Mouse (Mus musculus) hindbrain, embryonic 10.5 days (tissue): ENCODE data around the gene Slc37a3. TPM values are rescaled to one million over a fixed set of nuclear protein-coding genes. Genes with fewer than 3 reads are reported as not detected.
A peak's percentile ranks its signal among the peaks of the same experiment; 100 is the strongest.

ENCODE experiments used
- DNase-seq: peaks from one replicate; pipeline ENCODE4 v3.0.0-alpha.2; 2017; ENCODE audit warnings: low spot score
- H3K27ac ChIP-seq: fragments of 300-500 bp; sonication (generic); 2 replicates; pipeline ENCODE4 v1.5.1; 2016; ENCODE audit warnings: mild to moderate bottlenecking, moderate library complexity
- H3K27me3 ChIP-seq: fragments of 300-500 bp; sonication (generic); 2 replicates; pipeline ENCODE4 v1.6.1; 2016; ENCODE audit warnings: mild to moderate bottlenecking; ENCODE audit not compliant: poor library complexity, insufficient read depth, severe bottlenecking
- H3K36me3 ChIP-seq: fragments of 300-500 bp; sonication (generic); 2 replicates; pipeline ENCODE4 v1.6.1; 2016; ENCODE audit warnings: mild to moderate bottlenecking, moderate library complexity
- H3K4me1 ChIP-seq: fragments of 300-500 bp; sonication (generic); replicated peaks from 2 replicates; pipeline ENCODE4 v1.6.1; 2016; ENCODE audit warnings: mild to moderate bottlenecking
- H3K4me3 ChIP-seq: fragments of 300-500 bp; sonication (generic); 2 replicates; pipeline ENCODE4 v1.5.1; 2016; ENCODE audit warnings: mild to moderate bottlenecking, moderate library complexity
- H3K9me3 ChIP-seq: fragments of 300-500 bp; sonication (generic); 2 replicates; pipeline ENCODE4 v1.6.1; 2016; ENCODE audit warnings: mild to moderate bottlenecking, moderate library complexity
- WGBS: fragments of 180-500 bp; shearing (Covaris S2); methylation state at CpG from one replicate; pipeline ENCODE4 v1.1.7; 2016; 5-methylcytosine and 5-hydroxymethylcytosine counted together
- polyA plus RNA-seq: library from polyadenylated mRNA; unstranded; fragments of >200 nt; fragmentation: Nextera tagmentation; extraction: Ambion mirVana; gene quantifications from 2 replicates; pipeline ENCODE4 v1.2.1, GENCODE M21; 2016

The Slc37a3 gene
- polyA plus RNA-seq, 1 experiment from 2014 or later = 51.5 TPM

DNA sequence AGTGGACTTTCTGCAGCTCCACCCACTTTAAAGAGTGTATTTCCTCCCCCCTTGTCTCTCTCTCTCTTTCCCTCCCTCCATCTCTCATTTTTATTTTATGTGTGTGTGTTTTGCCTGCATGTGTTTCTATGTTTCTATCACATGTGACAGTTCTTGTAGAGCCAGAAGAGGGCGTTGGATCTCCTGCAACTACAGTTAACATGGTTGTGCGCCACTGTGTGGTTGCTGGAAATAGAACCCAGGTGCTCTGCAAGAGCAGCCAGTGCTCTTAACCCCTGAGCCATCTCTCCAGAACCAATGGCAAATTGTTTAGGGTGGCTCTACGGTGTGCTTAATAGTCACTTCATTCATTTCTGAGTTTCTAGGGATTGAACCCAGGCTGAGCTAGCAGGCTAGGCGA, 81.0 kb downstream of the Slc37a3 start:
- H3K27me3 ChIP-seq = no peaks in the 10 kb centered on the region
- H3K4me1 ChIP-seq = peaks cover 14% of the 10 kb centered on the region
- peak overlapping the region; percentile 65 for H3K27ac ChIP-seq
- H3K36me3 ChIP-seq = no peaks in the 10 kb centered on the region
- H3K9me3 ChIP-seq = no peaks in the 10 kb centered on the region
- WGBS = 76% methylated on average over 4 of the region's 4 CpGs
- no peak overlapping the region for H3K4me3 ChIP-seq
- no peak for DNase-seq

DNA sequence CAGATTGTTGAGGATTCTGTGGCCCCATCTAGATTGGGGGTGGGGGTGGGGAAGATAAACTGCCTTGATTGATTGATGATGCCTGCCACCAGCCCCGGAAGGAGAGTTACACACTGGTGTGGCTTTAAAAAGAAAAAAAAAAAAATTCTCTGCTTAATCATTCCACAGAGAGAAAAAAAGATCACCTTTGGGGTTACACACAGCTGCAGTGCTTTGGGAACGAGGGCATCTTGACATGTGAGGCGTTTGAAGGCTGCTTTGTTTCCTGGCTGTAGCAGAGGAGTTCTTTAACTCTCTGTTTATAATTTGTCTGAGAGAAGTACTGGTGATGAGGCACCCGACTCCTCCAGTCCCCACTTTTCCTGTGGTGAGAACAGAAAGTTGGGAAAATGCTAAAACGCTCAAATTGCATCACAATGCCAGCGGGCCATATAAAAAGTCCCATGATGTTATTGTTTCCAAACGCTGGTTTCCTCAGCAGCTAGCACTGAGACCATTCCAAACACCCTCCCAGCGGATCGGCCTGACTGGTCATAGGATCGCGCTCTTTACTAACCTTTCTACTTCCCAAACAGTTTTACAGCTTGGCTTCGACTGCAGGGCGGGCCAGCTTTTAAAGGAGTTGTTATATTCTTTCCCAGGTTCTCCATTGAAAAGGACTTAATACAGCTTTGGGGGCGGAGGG, 81.6 kb downstream of the Slc37a3 start:
- H3K4me3 ChIP-seq = no peak overlapping the region
- H3K36me3 ChIP-seq = no peaks in the 10 kb centered on the region
- WGBS = 39% methylated on average over 14 of the region's 14 CpGs
- no peaks in the 10 kb centered on the region for H3K9me3 ChIP-seq
- no peaks in the 10 kb centered on the region for H3K27me3 ChIP-seq
- peak; percentile 22 for DNase-seq
- H3K4me1 ChIP-seq = peaks cover 13% of the 10 kb centered on the region
- H3K27ac ChIP-seq = peak overlapping the region; percentile 65

DNA sequence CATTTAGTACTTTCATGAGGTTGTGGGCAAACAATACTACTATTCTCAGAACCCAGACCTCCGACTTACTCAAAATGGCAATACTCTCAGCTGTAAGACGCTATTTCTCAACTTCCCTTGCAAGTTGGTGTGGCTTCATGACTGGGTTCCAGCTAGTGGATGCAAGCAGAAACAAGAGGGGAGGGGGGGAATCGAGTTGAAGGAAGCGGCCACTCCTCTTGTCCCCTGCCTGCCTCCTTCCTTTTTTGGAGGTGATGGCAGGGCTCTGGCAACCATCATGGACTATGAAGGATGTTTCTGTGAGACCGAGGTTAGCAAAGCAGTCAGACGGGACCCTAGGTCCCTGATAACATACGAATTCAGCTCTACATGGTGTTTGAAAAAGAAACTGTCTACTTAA, 87.8 kb downstream of the Slc37a3 start:
- Histone ChIP-seq H3K27ac (no peak overlapping the region), H3K36me3 (no peaks in the 10 kb centered on the region), H3K4me1 (peaks cover 19% of the 10 kb centered on the region), H3K4me3 (no peak overlapping the region), H3K27me3 (no peaks in the 10 kb centered on the region; the same call in 1 of the 2 replicates), H3K9me3 (no peaks in the 10 kb centered on the region)
- WGBS = 78% methylated on average over 7 of the region's 7 CpGs
- DNase-seq = no peak

DNA sequence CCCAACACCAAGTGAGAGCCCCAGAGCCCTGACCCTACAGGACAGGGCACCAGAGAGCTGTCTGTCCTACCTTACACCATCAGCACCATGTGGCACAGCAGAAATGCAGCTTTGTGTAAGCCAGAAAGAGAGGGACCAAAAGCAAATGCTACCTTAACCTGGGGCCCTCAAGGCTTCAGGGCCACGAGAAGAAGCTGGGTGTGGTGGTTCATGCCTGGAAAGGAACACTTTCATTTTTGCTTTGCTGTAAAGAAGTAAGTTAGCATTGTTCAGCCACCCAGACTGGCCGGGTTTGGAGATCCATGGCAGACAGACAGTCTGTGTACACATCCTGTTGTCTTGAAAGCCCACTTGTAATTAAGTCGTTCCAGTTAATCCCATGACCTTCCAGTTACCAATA, 89.7 kb downstream of the Slc37a3 start:
- H3K36me3 ChIP-seq = no peaks in the 10 kb centered on the region
- no peaks in the 10 kb centered on the region for H3K9me3 ChIP-seq
- no peaks in the 10 kb centered on the region; the same call in 1 of the 2 replicates for H3K27me3 ChIP-seq
- no peak for DNase-seq
- 87% methylated on average over 3 of the region's 3 CpGs for WGBS
- H3K27ac ChIP-seq = no peak overlapping the region
- H3K4me1 ChIP-seq = peaks cover 19% of the 10 kb centered on the region
- no peak overlapping the region for H3K4me3 ChIP-seq

DNA sequence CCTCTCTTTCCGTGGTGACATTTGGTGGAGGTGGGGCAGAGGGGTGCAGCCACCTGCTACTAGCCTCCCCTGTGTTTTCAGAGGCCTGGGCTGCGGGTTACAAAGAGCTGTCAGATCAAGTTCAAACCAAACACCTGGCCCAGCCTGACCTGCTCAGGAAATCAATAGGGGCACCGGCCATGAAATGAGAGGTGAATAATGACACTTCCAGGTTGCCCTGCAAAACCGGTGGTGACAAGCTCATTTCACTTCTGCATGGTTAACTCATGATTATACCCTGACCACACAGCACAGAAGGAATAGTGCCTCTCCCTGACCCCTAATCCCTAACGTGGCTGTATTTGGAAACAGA, 90.8 kb downstream of the Slc37a3 start:
- no peaks in the 10 kb centered on the region for H3K36me3 ChIP-seq
- DNase-seq = no peak
- no peaks in the 10 kb centered on the region; the same call in 1 of the 2 replicates for H3K27me3 ChIP-seq
- no peaks in the 10 kb centered on the region for H3K9me3 ChIP-seq
- 0 out of 2 replicates have a peak overlapping the region, but pooled peaks have one; percentile 23 for H3K27ac ChIP-seq
- WGBS = 39% methylated on average over 5 of the region's 5 CpGs
- H3K4me3 ChIP-seq = no peak overlapping the region
- peaks cover 19% of the 10 kb centered on the region for H3K4me1 ChIP-seq

DNA sequence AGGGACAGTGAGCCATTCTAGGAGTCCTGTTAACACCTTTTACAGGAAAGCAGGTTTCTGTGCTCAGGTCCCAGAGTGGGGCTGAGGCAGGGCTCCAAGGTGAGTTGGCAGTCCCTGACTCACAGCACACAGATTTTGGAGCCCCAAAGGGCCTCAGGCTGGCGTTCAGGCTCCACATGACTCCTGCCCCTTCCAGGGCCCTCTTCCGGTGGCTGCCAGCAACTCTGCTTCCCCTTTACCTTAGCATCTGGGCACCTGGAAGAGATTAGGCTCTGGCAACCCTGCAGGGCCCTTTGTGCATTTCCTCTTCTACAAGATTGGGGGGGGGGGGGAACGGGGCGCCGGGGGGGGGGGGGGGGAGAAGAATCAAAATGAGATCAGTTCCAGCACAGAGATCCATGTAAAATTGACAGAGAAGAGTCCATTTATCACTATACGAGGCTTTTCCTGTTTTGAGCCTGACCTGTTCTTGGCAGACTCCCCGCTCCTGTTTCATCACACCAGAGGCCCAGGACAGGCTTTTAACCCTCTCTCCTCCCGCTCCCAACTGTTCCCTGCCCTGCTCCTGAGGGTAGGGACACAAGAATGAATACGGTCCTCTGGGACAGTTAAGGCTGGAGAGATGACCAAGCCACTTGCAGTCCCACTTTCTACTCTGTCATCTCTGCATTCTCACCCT, 91.3 kb downstream of the Slc37a3 start:
- Histone ChIP-seq H3K4me3 (no peak overlapping the region), H3K4me1 (peaks cover 19% of the 10 kb centered on the region), H3K27ac (peak overlapping the region; percentile 62; the same call in 1 of the 2 replicates), H3K36me3 (no peaks in the 10 kb centered on the region), H3K27me3 (no peaks in the 10 kb centered on the region; the same call in 1 of the 2 replicates), H3K9me3 (no peaks in the 10 kb centered on the region)
- WGBS = 35% methylated on average over 9 of the region's 9 CpGs
- DNase-seq = no peak

DNA sequence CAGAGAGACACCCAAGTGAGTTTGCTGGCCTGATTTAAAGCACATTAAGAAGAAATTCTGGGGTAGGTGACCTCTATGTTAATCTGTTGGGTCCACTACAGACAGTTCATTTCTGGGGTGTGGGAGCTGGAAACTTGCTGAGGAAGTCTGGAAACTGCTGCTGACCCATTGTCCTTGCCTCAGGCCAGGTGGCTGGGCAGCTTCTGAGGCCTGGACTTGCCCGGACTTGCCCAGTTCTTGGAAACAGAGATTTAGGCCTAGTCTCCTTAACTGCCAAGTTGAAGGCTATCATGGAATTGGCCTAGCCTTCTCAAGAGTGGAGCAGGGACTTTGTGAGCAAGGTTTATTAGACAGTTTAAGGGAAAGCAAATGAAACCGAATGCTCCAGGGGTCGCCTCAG, 92.6 kb downstream of the Slc37a3 start:
- Histone ChIP-seq H3K4me1 (peaks cover 19% of the 10 kb centered on the region), H3K4me3 (no peak overlapping the region), H3K27ac (no peak overlapping the region), H3K36me3 (no peaks in the 10 kb centered on the region), H3K27me3 (no peaks in the 10 kb centered on the region), H3K9me3 (no peaks in the 10 kb centered on the region)
- 95% methylated on average over 3 of the region's 3 CpGs for WGBS
- no peak for DNase-seq

Other genes starting within 250 kb of the Slc37a3 start
- 12.0 and 13.9 TPM in 2 replicates for gene Kdm7a, start 170.9 kb downstream of the Slc37a3 start, polyA plus RNA-seq
- gene Rab19, start 3.5 kb upstream of the Slc37a3 start, polyA plus RNA-seq = 0.31 and 0.80 TPM in 2 replicates
- gene Mkrn1, start 42.8 kb upstream of the Slc37a3 start, polyA plus RNA-seq = 90.0 and 116 TPM in 2 replicates
- gene Dennd2a, start 180.2 kb upstream of the Slc37a3 start, polyA plus RNA-seq = 42.7 and 45.6 TPM in 2 replicates
- 29.3 and 30.8 TPM in 2 replicates for gene Adck2, start 196.2 kb upstream of the Slc37a3 start, polyA plus RNA-seq
- gene Gm42420, start 208.1 kb upstream of the Slc37a3 start, polyA plus RNA-seq = 0.76 and 1.6 TPM in 2 replicates
- 292 and 328 TPM in 2 replicates for gene Ndufb2, start 214.9 kb upstream of the Slc37a3 start, polyA plus RNA-seq